Mouse (Mus musculus): ENCODE data around the gene Evl. TPM values are rescaled to one million over a fixed set of nuclear protein-coding genes. Genes with fewer than 3 reads are reported as not detected.

Evl gene
- polyA plus RNA-seq, 1 experiment = 65.6 TPM

GRCm38 (mm10) chr12:108606321-108606720, 51.8 kb downstream of the Evl start:
- no peak for DNase-seq
- H3K4me3 ChIP-seq (replicated peaks; ENCODE audit: extremely low read depth, low read depth, low read length) = no peak overlapping the region
- peaks cover 2% of the 10 kb centered on the region; the same call in 1 of the 2 replicates for H3K4me1 ChIP-seq (ENCODE audit: control insufficient read depth, insufficient read depth, low read length)
- TF ChIP-seq CTCF (IDR thresholded peaks at IDR 0.05; ENCODE audit: insufficient read depth, low read length) = no peak
- TF ChIP-seq POLR2A (IDR thresholded peaks at IDR 0.05; ENCODE audit: borderline replicate concordance, extremely low read depth, low read depth, low read length) = no peak
- WGBS = 73% methylated on average over 7 of the region's 7 CpGs

DNA sequence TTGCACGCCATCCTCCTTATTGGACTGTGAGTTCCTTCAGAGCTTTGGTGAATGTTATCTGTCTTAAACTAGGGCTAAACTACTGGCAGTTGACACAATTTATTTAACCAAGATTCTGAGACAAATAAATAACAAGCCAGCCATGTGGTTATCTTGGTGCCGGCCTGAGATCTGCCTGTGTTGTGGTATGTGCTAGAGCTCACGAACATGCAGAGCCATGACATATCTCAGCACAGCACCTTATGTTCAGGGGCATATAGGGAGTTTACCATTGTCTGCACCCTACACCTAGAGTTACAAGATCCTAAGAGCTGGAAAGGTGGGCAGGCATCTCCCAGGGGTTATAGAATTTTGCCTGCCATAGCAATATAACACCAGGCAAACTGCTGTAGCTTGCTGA, 54.9 kb downstream of the Evl start:
- WGBS = 78% methylated on average over 3 of the region's 3 CpGs
- Histone ChIP-seq H3K4me1 (ENCODE audit: control insufficient read depth, insufficient read depth, low read length) (peaks cover 2% of the 10 kb centered on the region; the same call in 1 of the 2 replicates), H3K4me3 (replicated peaks; ENCODE audit: extremely low read depth, low read depth, low read length) (no peak overlapping the region)
- no peak for DNase-seq
- TF ChIP-seq POLR2A (IDR thresholded peaks at IDR 0.05; ENCODE audit: borderline replicate concordance, extremely low read depth, low read depth, low read length) (no peak), CTCF (IDR thresholded peaks at IDR 0.05; ENCODE audit: insufficient read depth, low read length) (no peak)

DNA sequence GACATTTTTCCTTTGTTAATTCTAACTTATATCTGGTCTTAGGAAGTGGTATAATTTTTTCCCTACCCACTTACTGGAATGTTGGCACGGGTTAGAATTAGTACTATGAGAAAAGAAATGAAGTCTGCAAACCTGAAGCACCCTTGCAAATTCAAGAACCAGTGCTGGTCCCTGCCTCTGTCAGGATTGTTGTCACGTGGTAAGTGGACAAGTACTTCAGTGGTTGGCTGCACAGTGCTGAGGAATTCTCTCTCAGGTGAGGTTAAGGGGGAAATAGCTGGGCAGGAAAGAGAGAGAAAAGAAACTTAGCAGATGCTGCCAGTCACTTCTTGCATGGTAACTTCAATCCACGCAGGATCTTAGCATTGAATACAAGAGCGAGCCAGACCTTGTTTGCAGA, 55.7 kb downstream of the Evl start:
- Histone ChIP-seq H3K4me1 (ENCODE audit: control insufficient read depth, insufficient read depth, low read length) (peaks cover 2% of the 10 kb centered on the region; the same call in 1 of the 2 replicates), H3K4me3 (replicated peaks; ENCODE audit: extremely low read depth, low read depth, low read length) (no peak overlapping the region)
- TF ChIP-seq POLR2A (IDR thresholded peaks at IDR 0.05; ENCODE audit: borderline replicate concordance, extremely low read depth, low read depth, low read length) (no peak), CTCF (IDR thresholded peaks at IDR 0.05; ENCODE audit: insufficient read depth, low read length) (no peak)
- peak; percentile 20 for DNase-seq
- 42% methylated on average over 4 of the region's 4 CpGs for WGBS

DNA sequence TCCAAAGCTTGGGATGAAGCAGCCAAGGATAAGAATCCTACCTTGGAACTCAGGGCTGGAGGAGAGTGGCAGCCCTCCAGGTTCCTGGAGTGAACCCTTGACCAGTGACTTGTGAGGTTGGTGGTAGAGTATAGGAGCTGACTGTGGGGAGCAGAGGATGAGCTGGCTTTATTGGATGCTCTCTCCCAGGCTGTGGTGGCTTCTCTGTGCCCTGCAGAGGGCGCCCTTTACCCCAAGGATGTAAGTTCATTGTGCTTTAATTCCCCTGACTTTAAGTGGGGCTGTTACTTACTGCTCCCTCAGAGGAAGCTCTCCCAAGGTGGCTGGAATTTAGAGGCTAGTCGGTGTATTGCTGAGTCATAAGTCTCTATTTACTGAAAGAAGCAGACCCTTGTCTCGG, 58.6 kb downstream of the Evl start:
- DNase-seq = peak; percentile 64
- Histone ChIP-seq H3K4me1 (ENCODE audit: control insufficient read depth, insufficient read depth, low read length) (peaks cover 2% of the 10 kb centered on the region; the same call in 1 of the 2 replicates), H3K4me3 (replicated peaks; ENCODE audit: extremely low read depth, low read depth, low read length) (no peak overlapping the region)
- WGBS = 21% methylated on average over 3 of the region's 3 CpGs
- TF ChIP-seq CTCF (IDR thresholded peaks at IDR 0.05; ENCODE audit: insufficient read depth, low read length) (peak; percentile 87), POLR2A (IDR thresholded peaks at IDR 0.05; ENCODE audit: borderline replicate concordance, extremely low read depth, low read depth, low read length) (no peak)

DNA sequence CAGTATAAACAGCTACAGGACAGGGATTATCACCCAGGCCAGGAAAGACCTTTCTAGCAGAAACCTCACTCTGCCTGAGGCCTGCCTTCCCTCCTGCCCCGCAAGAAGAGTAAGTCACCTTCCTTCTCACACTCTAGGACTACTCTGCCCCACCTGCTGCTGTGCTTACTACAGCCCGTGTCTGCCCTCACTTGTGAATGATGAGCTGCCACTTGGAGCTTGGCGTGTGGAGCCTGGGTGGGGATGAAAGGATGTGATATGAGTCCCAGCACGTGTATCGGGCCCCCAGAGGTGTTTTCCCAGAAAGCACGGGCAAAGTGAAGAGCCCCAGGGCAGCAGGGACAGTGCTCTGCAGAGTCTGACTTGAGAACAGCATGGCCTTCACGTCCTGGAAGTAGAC, 63.0 kb downstream of the Evl start:
- DNase-seq = no peak
- no peaks in the 10 kb centered on the region for H3K4me1 ChIP-seq (ENCODE audit: control insufficient read depth, insufficient read depth, low read length)
- WGBS = 61% methylated on average over 7 of the region's 7 CpGs
- TF ChIP-seq CTCF (IDR thresholded peaks at IDR 0.05; ENCODE audit: insufficient read depth, low read length) (no peak), POLR2A (IDR thresholded peaks at IDR 0.05; ENCODE audit: borderline replicate concordance, extremely low read depth, low read depth, low read length) (no peak)
- H3K4me3 ChIP-seq (replicated peaks; ENCODE audit: extremely low read depth, low read depth, low read length) = no peak overlapping the region

GRCm38 (mm10) chr12:108619853-108620416, 65.4 kb downstream of the Evl start:
- TF ChIP-seq POLR2A (IDR thresholded peaks at IDR 0.05; ENCODE audit: borderline replicate concordance, extremely low read depth, low read depth, low read length) (no peak), CTCF (IDR thresholded peaks at IDR 0.05; ENCODE audit: insufficient read depth, low read length) (no peak)
- WGBS = 92% methylated on average over 7 of the region's 7 CpGs
- no peak for DNase-seq

DNA sequence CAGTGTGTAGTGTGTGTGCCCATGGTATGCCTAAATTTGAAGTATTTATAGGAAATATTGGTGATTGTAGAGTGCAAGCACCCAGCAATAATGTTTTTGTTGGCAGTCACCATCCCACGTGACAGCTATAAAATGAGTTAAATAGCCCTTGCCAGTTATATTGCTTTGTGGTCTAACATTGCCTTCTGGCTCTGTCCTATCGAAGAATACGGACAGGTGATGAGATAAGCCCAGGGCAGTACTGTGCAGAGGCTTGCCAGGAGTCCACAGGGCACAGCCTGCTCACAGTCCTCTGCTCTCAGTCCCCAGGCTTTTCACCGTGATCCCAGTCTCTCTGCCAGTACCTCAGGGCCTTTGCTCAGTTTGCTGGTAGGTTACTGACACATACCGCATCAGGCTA, 67.9 kb downstream of the Evl start:
- WGBS = 82% methylated on average over 5 of the region's 5 CpGs
- Histone ChIP-seq H3K4me1 (ENCODE audit: control insufficient read depth, insufficient read depth, low read length) (no peaks in the 10 kb centered on the region), H3K4me3 (replicated peaks; ENCODE audit: extremely low read depth, low read depth, low read length) (no peak overlapping the region)
- TF ChIP-seq POLR2A (IDR thresholded peaks at IDR 0.05; ENCODE audit: borderline replicate concordance, extremely low read depth, low read depth, low read length) (no peak), CTCF (IDR thresholded peaks at IDR 0.05; ENCODE audit: insufficient read depth, low read length) (no peak)
- no peak for DNase-seq

More at GRCm38 (mm10) chr12:108619853-108620416, 65.4 kb downstream of the Evl start:
- Histone ChIP-seq H3K4me3 (replicated peaks; ENCODE audit: extremely low read depth, low read depth, low read length) (no peak overlapping the region), H3K4me1 (ENCODE audit: control insufficient read depth, insufficient read depth, low read length) (no peaks in the 10 kb centered on the region)

DNA sequence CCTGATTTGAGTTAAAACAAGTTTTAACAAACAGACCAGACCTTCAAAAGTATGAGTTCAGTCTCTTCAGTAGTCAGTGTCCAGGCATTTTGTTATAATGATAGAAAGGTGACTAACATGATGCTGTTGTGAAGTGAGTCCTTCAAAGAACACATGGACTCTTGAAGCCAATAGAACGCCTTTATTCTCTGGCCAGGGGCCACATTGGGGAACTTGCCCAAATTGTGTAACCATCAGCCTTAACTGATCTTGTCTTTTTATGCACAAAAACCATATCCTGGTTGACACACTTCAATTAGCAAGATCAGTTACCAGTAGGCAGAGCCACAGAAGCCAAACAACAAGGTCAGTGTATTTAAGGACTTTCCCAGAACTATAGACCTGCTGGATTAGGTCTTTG, 75.0 kb downstream of the Evl start:
- TF ChIP-seq POLR2A (IDR thresholded peaks at IDR 0.05; ENCODE audit: borderline replicate concordance, extremely low read depth, low read depth, low read length) (no peak), CTCF (IDR thresholded peaks at IDR 0.05; ENCODE audit: insufficient read depth, low read length) (no peak)
- H3K4me1 ChIP-seq (ENCODE audit: control insufficient read depth, insufficient read depth, low read length) = peaks cover 5% of the 10 kb centered on the region
- DNase-seq = no peak
- H3K4me3 ChIP-seq (replicated peaks; ENCODE audit: extremely low read depth, low read depth, low read length) = no peak overlapping the region
- 62% methylated on average over 1 of the region's 1 CpGs for WGBS

GRCm38 (mm10) chr12:108630741-108631688, 76.5 kb downstream of the Evl start:
- TF ChIP-seq CTCF (IDR thresholded peaks at IDR 0.05; ENCODE audit: insufficient read depth, low read length) = no peak
- TF ChIP-seq POLR2A (IDR thresholded peaks at IDR 0.05; ENCODE audit: borderline replicate concordance, extremely low read depth, low read depth, low read length) = no peak
- no peak for DNase-seq
- Histone ChIP-seq H3K4me1 (ENCODE audit: control insufficient read depth, insufficient read depth, low read length) (peaks cover 7% of the 10 kb centered on the region), H3K4me3 (replicated peaks; ENCODE audit: extremely low read depth, low read depth, low read length) (no peak overlapping the region)
- 68% methylated on average over 6 of the region's 6 CpGs for WGBS

Data from lung, adult 2 months (tissue).